Mouse (Mus musculus) CD4-positive naive resting alpha-beta T cell, adult 76 days (primary cell): ENCODE results near the gene Gm9780. TPM values are rescaled to one million over a fixed set of nuclear protein-coding genes. Genes with fewer than 3 reads are reported as not detected.

Experiments
- total RNA-seq: library from RNA; stranded (reverse); gene quantifications from one replicate; pipeline ENCODE4 v1.2.4, GENCODE M21; 2023

Gm9780 gene
- not detected for total RNA-seq

GRCm38 (mm10) chr14:26042611-26043010 lies at the start of gene Gm9780:
Gm9780 (minus strand) TSS chr14:26042711.

GRCm38 (mm10) chr14:26081997-26082396 lies 39.5 kb upstream of the Gm9780 start, which contains the start of gene Cphx3:
Cphx3 (plus strand) TSS chr14:26082297.

GRCm38 (mm10) chr14:26081216-26081615 lies 38.7 kb upstream of the Gm9780 start, which contains the start of gene Cphx2:
Cphx2 (plus strand) TSS chr14:26081516.

GRCm38 (mm10) chr14:26067325-26067633 lies 24.8 kb upstream of the Gm9780 start, which contains the start of gene Tmem254c:
Tmem254c (minus strand) TSS chr14:26067355.

GRCm38 (mm10) chr14:25978371-25979241 lies 63.9 kb downstream of the Gm9780 start, which contains the start of gene Duxbl1:
Duxbl1 (plus strand) TSS chr14:25978577.

Other genes starting within 250 kb of the Gm9780 start
- 76.8 TPM for gene Anxa11, start 200.6 kb downstream of the Gm9780 start, total RNA-seq
- gene Plac9a, start 139.6 kb downstream of the Gm9780 start, total RNA-seq: not detected
- gene Tmem254a, start 115.0 kb downstream of the Gm9780 start, total RNA-seq: 7.0 TPM
- gene Cphx1, start 104.4 kb downstream of the Gm9780 start, total RNA-seq: not detected
- 0.50 TPM for gene Duxbl1, start 64.1 kb downstream of the Gm9780 start, total RNA-seq
- gene Tmem254c, start 24.6 kb upstream of the Gm9780 start, total RNA-seq: 21.1 TPM
- gene Cphx2, start 38.8 kb upstream of the Gm9780 start, total RNA-seq: not detected
- gene Cphx3, start 39.6 kb upstream of the Gm9780 start, total RNA-seq: not detected
- gene Duxbl2, start 75.6 kb upstream of the Gm9780 start, total RNA-seq: not detected
- not detected for gene Plac9b, start 139.8 kb upstream of the Gm9780 start, total RNA-seq
- gene Tmem254b, start 164.3 kb upstream of the Gm9780 start, total RNA-seq: 3.8 TPM
- not detected for gene Duxbl3, start 215.3 kb upstream of the Gm9780 start, total RNA-seq